Mouse (Mus musculus): ENCODE results near the gene Chpf.
A peak's percentile ranks its signal among the peaks of the same experiment; 100 is the strongest.

The Chpf gene

GRCm38 (mm10) chr1:75499441-75499840 is 20.3 kb upstream of the Chpf start:
- no peak for DNase-seq (ENCODE audit: low spot score in 2 of 2)

- DNase-seq (ENCODE audit: low spot score in 2 of 2): no peak
Measured at GRCm38 (mm10) chr1:75498897-75499296, 19.8 kb upstream of the Chpf start.

GRCm38 (mm10) chr1:75494878-75495548 is 15.9 kb upstream of the Chpf start:
- peak in 1 of 2 experiments; percentile 9 for DNase-seq (ENCODE audit: low spot score in 2 of 2)

GRCm38 (mm10) chr1:75492579-75493170 is 13.6 kb upstream of the Chpf start:
- no peak for DNase-seq (ENCODE audit: low spot score in 2 of 2)

- DNase-seq (ENCODE audit: low spot score in 2 of 2): no peak
Measured at GRCm38 (mm10) chr1:75490785-75491551, 11.9 kb upstream of the Chpf start.

- DNase-seq (ENCODE audit: low spot score in 2 of 2): peak; percentile 51 to 64
Measured at GRCm38 (mm10) chr1:75487405-75488161, 8.5 kb upstream of the Chpf start.

- DNase-seq (ENCODE audit: low spot score in 2 of 2): no peak
Measured at GRCm38 (mm10) chr1:75487040-75487404, 7.9 kb upstream of the Chpf start.

- no peak for DNase-seq (ENCODE audit: low spot score in 2 of 2)
Measured at GRCm38 (mm10) chr1:75486561-75486960, 7.5 kb upstream of the Chpf start.

GRCm38 (mm10) chr1:75480735-75481134 is 1.6 kb upstream of the Chpf start:
- DNase-seq (ENCODE audit: low spot score in 2 of 2): no peak

GRCm38 (mm10) chr1:75480036-75480435 is 929 bp upstream of the Chpf start:
- no peak for DNase-seq (ENCODE audit: low spot score in 2 of 2)

- no peak for DNase-seq (ENCODE audit: low spot score in 2 of 2)
Measured at GRCm38 (mm10) chr1:75479635-75479989, 505 bp upstream of the Chpf start.

- no peak for DNase-seq (ENCODE audit: low spot score in 2 of 2)
Measured at GRCm38 (mm10) chr1:75478497-75478896, 610 bp downstream of the Chpf start.

- no peak for DNase-seq (ENCODE audit: low spot score in 2 of 2)
Measured at GRCm38 (mm10) chr1:75477966-75478290, 1.2 kb downstream of the Chpf start.

- peak in 1 of 2 experiments; percentile 78 for DNase-seq (ENCODE audit: low spot score in 2 of 2)
Measured at GRCm38 (mm10) chr1:75477264-75477965, 1.7 kb downstream of the Chpf start.

GRCm38 (mm10) chr1:75476441-75476840 is 2.7 kb downstream of the Chpf start:
- DNase-seq (ENCODE audit: low spot score in 2 of 2): no peak

GRCm38 (mm10) chr1:75469287-75469825 is 9.8 kb downstream of the Chpf start:
- DNase-seq (ENCODE audit: low spot score in 2 of 2): no peak

GRCm38 (mm10) chr1:75467215-75467927 is 11.7 kb downstream of the Chpf start:
- peak in 1 of 2 experiments; percentile 77 for DNase-seq (ENCODE audit: low spot score in 2 of 2)

GRCm38 (mm10) chr1:75463652-75464204 is 15.4 kb downstream of the Chpf start:
- no peak for DNase-seq (ENCODE audit: low spot score in 2 of 2)

GRCm38 (mm10) chr1:75462636-75463035 is 16.5 kb downstream of the Chpf start:
- no peak for DNase-seq (ENCODE audit: low spot score in 2 of 2)

GRCm38 (mm10) chr1:75460297-75460696 is 18.8 kb downstream of the Chpf start:
- no peak for DNase-seq (ENCODE audit: low spot score in 2 of 2)

Measured in frontal cortex, postnatal 10 days (tissue).